27 mouse cellular contexts compared by ENCODE assay signal in genomic region chr13:46485605-46486004, GRCm38 (mm10). TPM values are rescaled to one million over a fixed set of nuclear protein-coding genes. Genes with fewer than 3 reads are reported as not detected.
"Had no signal": no experiment of that assay in that cellular context is flagged by ENCODE, and none has a peak within 500 bp of the region (broad histone marks: within the 10 kb centered on the region; RNA-seq: fewer than 3 reads in every experiment).

No protein-coding gene starts in this region.

- H3K4me2 ChIP-seq: embryonic facial prominence, embryonic 12.5 days; embryonic facial prominence, embryonic 13.5 days; embryonic facial prominence, embryonic 15.5 days; forebrain, embryonic 12.5 days; forebrain, embryonic 13.5 days; forebrain, embryonic 15.5 days had no signal

- H3K9ac ChIP-seq: embryonic facial prominence, embryonic 12.5 days; embryonic facial prominence, embryonic 13.5 days; embryonic facial prominence, embryonic 15.5 days; forebrain, embryonic 12.5 days; forebrain, embryonic 13.5 days; forebrain, embryonic 15.5 days; forebrain, postnatal 0 days had no signal

- H3K4me1 ChIP-seq: embryonic facial prominence, embryonic 15.5 days; forebrain, embryonic 12.5 days; forebrain, embryonic 15.5 days had no signal

- H3K4me3 ChIP-seq: embryonic facial prominence, embryonic 10.5 days; embryonic facial prominence, embryonic 12.5 days; embryonic facial prominence, embryonic 13.5 days; embryonic facial prominence, embryonic 15.5 days; erythroblast, embryonic 14.5 days; forebrain, embryonic 10.5 days; forebrain, embryonic 12.5 days; forebrain, embryonic 13.5 days; forebrain, embryonic 15.5 days; gastrocnemius, adult 2 months; heart, adult 2 months had no signal

- H3K36me3 ChIP-seq: embryonic facial prominence, embryonic 10.5 days; embryonic facial prominence, embryonic 12.5 days; embryonic facial prominence, embryonic 13.5 days; embryonic facial prominence, embryonic 15.5 days; forebrain, embryonic 10.5 days; forebrain, embryonic 12.5 days; forebrain, embryonic 15.5 days had no signal

- H3K9me3 ChIP-seq: embryonic facial prominence, embryonic 10.5 days; embryonic facial prominence, embryonic 12.5 days; embryonic facial prominence, embryonic 13.5 days; embryonic facial prominence, embryonic 15.5 days; forebrain, embryonic 10.5 days; forebrain, embryonic 12.5 days; forebrain, embryonic 13.5 days; forebrain, embryonic 15.5 days had no signal

- H3K27ac ChIP-seq: embryonic facial prominence, embryonic 10.5 days; embryonic facial prominence, embryonic 12.5 days; embryonic facial prominence, embryonic 13.5 days; embryonic facial prominence, embryonic 15.5 days; forebrain, embryonic 10.5 days; forebrain, embryonic 12.5 days; forebrain, embryonic 13.5 days; forebrain, embryonic 15.5 days; gastrocnemius, adult 2 months; heart, adult 2 months had no signal

- DNase-seq: cerebellum, adult 9-10 months; cerebellum, adult 9-11 months; cerebellum, postnatal 10 days; cerebellum, postnatal 14 days; cerebellum, postnatal 25 days; cerebellum, postnatal 36 days; embryo, embryonic 11 days; forebrain, postnatal 0 days; gastrocnemius, adult 2 months; gastrocnemius, postnatal 10 days; gastrocnemius, postnatal 14 days; gastrocnemius, postnatal 25 days; gastrocnemius, postnatal 36 days; heart, adult 18-20 months; heart, adult 2 months had no signal

- ATAC-seq: forebrain, embryonic 13.5 days; forebrain, embryonic 14.5 days; forebrain, embryonic 15.5 days; forebrain, embryonic 16.5 days; forebrain, postnatal 0 days had no signal

- H3K27me3 ChIP-seq: embryonic facial prominence, embryonic 13.5 days; embryonic facial prominence, embryonic 15.5 days; forebrain, embryonic 12.5 days; forebrain, embryonic 13.5 days; forebrain, embryonic 15.5 days had no signal

RNA-seq across cellular contexts. Expression of gene Cap2, which starts 16.0 kb away (rescaled TPM):
- total RNA-seq: granulocyte monocyte progenitor cell, adult 5-6 weeks had no signal
- polyA plus RNA-seq: erythroblast, embryonic 14.5 days had no signal
